Mouse (Mus musculus): ENCODE measurements around the gene 5530400C23Rik. TPM values are rescaled to one million over a fixed set of nuclear protein-coding genes. Genes with fewer than 3 reads are reported as not detected.
"Not testable (repeated sequence)": the region's sequence is repeated elsewhere in the genome, so short reads cannot be mapped to it uniquely, and the experiment has no call there.

5530400C23Rik gene
- polyA plus RNA-seq (2016; fragmentation: Nextera tagmentation; extraction: Ambion mirVana), result not detected in 2 replicates

- H3K4me3 ChIP-seq; H3K4me1 ChIP-seq; ATAC-seq (ENCODE audit: low FRiP score, low read depth): not testable (repeated sequence)
Observed at GRCm38 (mm10) chr6:133291916-133292315, at the start of gene 5530400C23Rik. Gene 5530400C23Rik, plus strand, starts transcription at chr6:133292216.

GRCm38 (mm10) chr6:133305952-133306715 is 14.1 kb downstream of the 5530400C23Rik start:
- no peaks in the 10 kb centered on the region for H3K9me3 ChIP-seq
- no peaks in the 10 kb centered on the region for H3K27me3 ChIP-seq
- no peak overlapping the region for H3K4me2 ChIP-seq (replicated peaks)
- ATAC-seq (ENCODE audit: low FRiP score, low read depth), result no peak
- H3K36me3 ChIP-seq, result no peaks in the 10 kb centered on the region
- WGBS, result 76% methylated on average over 3 of the region's 3 CpGs
- H3K4me3 ChIP-seq, result no peak overlapping the region
- H3K9ac ChIP-seq (replicated peaks), result no peak overlapping the region
- H3K27ac ChIP-seq (replicated peaks), result no peak overlapping the region
- H3K4me1 ChIP-seq, result no peaks in the 10 kb centered on the region

More at GRCm38 (mm10) chr6:133291916-133292315, at the start of gene 5530400C23Rik:
- H3K27me3 ChIP-seq; H3K4me2 ChIP-seq (replicated peaks); H3K27ac ChIP-seq (replicated peaks); H3K36me3 ChIP-seq; H3K9ac ChIP-seq (replicated peaks); H3K9me3 ChIP-seq: not testable (repeated sequence)

GRCm38 (mm10) chr6:133313896-133314295 is 21.9 kb downstream of the 5530400C23Rik start:
- H3K36me3 ChIP-seq; H3K9ac ChIP-seq (replicated peaks); H3K9me3 ChIP-seq; H3K4me3 ChIP-seq; H3K27ac ChIP-seq (replicated peaks); ATAC-seq (ENCODE audit: low FRiP score, low read depth); H3K27me3 ChIP-seq; H3K4me1 ChIP-seq; H3K4me2 ChIP-seq (replicated peaks): not testable (repeated sequence)
- 85% methylated on average over 2 of the region's 2 CpGs for WGBS

- Histone ChIP-seq H3K9me3 (no peaks in the 10 kb centered on the region), H3K27me3 (no peaks in the 10 kb centered on the region), H3K4me2 (replicated peaks) (no peak overlapping the region), H3K27ac (replicated peaks) (no peak overlapping the region), H3K4me3 (no peak overlapping the region), H3K4me1 (no peaks in the 10 kb centered on the region), H3K9ac (replicated peaks) (no peak overlapping the region), H3K36me3 (no peaks in the 10 kb centered on the region)
- 72% methylated on average over 1 of the region's 1 CpGs for WGBS
- no peak for ATAC-seq (ENCODE audit: low FRiP score, low read depth)
Observed at GRCm38 (mm10) chr6:133338535-133338934, 46.5 kb downstream of the 5530400C23Rik start.

GRCm38 (mm10) chr6:133341731-133342130 is 49.7 kb downstream of the 5530400C23Rik start:
- not testable (repeated sequence) for H3K27me3 ChIP-seq; H3K9ac ChIP-seq (replicated peaks); H3K4me2 ChIP-seq (replicated peaks); H3K9me3 ChIP-seq; H3K4me3 ChIP-seq; ATAC-seq (ENCODE audit: low FRiP score, low read depth); H3K27ac ChIP-seq (replicated peaks); H3K36me3 ChIP-seq; H3K4me1 ChIP-seq
- WGBS, result 81% methylated on average over 5 of the region's 5 CpGs

Other genes starting within 250 kb of the 5530400C23Rik start
- not detected in 2 replicates for gene Tas2r140, start 236.4 kb upstream of the 5530400C23Rik start, polyA plus RNA-seq (2016; fragmentation: Nextera tagmentation; extraction: Ambion mirVana)
- 107 and 108 TPM in 2 replicates for gene Smim10l1, start 187.3 kb upstream of the 5530400C23Rik start, polyA plus RNA-seq (2016; fragmentation: Nextera tagmentation; extraction: Ambion mirVana)